Mouse (Mus musculus): ENCODE results near the gene Hecw2. TPM values are rescaled to one million over a fixed set of nuclear protein-coding genes. Genes with fewer than 3 reads are reported as not detected.

Gene Hecw2
- polyA plus RNA-seq, 2 experiments = 0.17 to 0.26 TPM

DNA sequence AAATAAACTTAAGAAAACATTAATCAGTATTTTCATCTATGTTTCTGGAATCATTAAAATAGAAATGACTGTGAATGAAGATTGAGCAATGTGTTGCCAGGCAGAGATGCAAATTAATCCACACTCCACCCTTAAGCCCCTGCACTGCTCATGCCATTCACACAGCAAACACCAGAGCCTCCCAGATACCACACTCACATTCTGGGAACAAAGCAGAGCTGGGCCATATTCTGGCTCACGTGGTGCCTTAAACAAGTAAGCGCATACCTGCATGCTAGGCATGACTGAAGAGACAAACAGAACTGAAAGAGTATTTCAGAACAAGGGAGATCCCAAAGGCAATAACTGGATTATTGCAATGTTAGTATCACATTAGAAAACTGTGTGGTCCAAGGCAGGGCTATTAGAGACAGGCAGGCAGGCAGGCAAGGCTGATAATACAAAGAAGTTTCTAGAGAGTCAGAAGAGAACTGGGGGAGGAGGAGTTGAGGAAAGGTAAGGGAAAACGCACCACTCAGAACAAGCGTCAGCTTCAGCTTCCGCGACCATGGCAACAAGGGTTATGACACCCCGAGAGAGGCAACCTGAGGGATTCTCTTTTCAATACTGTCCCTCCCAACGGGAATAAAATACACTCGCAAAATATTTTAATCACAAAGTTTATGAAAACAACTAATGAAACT, 75.2 kb downstream of the Hecw2 start:
- no peak overlapping the region for H3K4me3 ChIP-seq (ENCODE audit: insufficient read depth in 1 of 2, low read depth in 2 of 2, low read length in 2 of 2)
- no peaks in the 10 kb centered on the region for H3K4me1 ChIP-seq (replicated peaks; ENCODE audit: control insufficient read depth in 2 of 2, insufficient read depth in 2 of 2, low read length in 1 of 2)
- no peak overlapping the region for H3K4me2 ChIP-seq (ENCODE audit: low read depth)
- no peak overlapping the region for H3K27ac ChIP-seq
- WGBS (ENCODE audit: insufficient replicate concordance) = 58% methylated on average over 9 of the region's 9 CpGs
- TF ChIP-seq EP300 (IDR thresholded peaks at IDR 0.05; ENCODE audit: low read depth) (no peak), CTCF (IDR thresholded peaks at IDR 0.05; ENCODE audit: low read depth) (no peak)
- H3K27me3 ChIP-seq (ENCODE audit: control insufficient read depth, insufficient read depth, low read length) = no peaks in the 10 kb centered on the region
- ATAC-seq (ENCODE audit: insufficient read depth) (no peak), DNase-seq (ENCODE audit: low read depth in 3 of 3, low spot score in 3 of 3) (no peak)
- H3K36me3 ChIP-seq (replicated peaks; ENCODE audit: control insufficient read depth, insufficient read depth, low read depth) = no peaks in the 10 kb centered on the region
- H3K9me3 ChIP-seq (ENCODE audit: control insufficient read depth, low read length) = no peaks in the 10 kb centered on the region
- H3K9ac ChIP-seq (replicated peaks) = no peak overlapping the region

DNA sequence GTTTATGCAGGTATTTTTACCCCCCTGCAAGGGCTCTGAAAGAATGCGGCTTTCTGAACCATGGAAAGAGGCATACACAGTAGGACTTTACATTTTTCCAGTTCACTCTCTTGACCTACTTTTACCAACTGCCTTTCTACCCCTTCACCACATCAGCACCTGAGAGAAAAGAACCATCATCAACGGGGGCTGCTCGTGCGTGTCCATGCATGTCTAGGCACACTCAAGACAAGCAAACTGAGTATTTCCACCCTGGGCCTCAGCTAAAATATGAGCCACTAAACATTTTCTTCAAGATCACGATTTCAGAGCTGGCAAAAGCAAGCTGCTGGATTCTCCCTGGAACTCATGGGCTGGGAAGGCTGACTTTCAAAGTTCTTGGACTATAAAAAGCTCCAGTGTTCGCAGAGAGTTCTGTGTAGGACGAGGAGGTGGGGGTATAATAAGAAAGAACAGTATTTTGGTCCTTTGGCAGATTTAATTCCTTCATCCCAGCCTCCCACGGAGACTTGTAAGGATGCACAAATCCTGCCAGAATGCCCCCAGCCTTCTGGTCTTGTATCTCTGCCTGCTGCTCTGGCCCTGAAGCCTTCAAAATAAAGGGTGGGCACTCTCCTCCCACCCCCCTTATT, 76.5 kb downstream of the Hecw2 start:
- Histone ChIP-seq H3K4me2 (ENCODE audit: low read depth) (no peak overlapping the region), H3K27me3 (ENCODE audit: control insufficient read depth, insufficient read depth, low read length) (no peaks in the 10 kb centered on the region), H3K9ac (replicated peaks) (no peak overlapping the region), H3K4me1 (replicated peaks; ENCODE audit: control insufficient read depth in 2 of 2, insufficient read depth in 2 of 2, low read length in 1 of 2) (no peaks in the 10 kb centered on the region), H3K36me3 (replicated peaks; ENCODE audit: control insufficient read depth, insufficient read depth, low read depth) (no peaks in the 10 kb centered on the region), H3K9me3 (ENCODE audit: control insufficient read depth, low read length) (no peaks in the 10 kb centered on the region), H3K4me3 (ENCODE audit: insufficient read depth in 1 of 2, low read depth in 2 of 2, low read length in 2 of 2) (no peak overlapping the region), H3K27ac (no peak overlapping the region)
- 57% methylated on average over 8 of the region's 8 CpGs for WGBS (ENCODE audit: insufficient replicate concordance)
- ATAC-seq (ENCODE audit: insufficient read depth) = no peak
- DNase-seq (ENCODE audit: low read depth in 3 of 3, low spot score in 3 of 3) = no peak
- TF ChIP-seq EP300 (IDR thresholded peaks at IDR 0.05; ENCODE audit: low read depth) = no peak

DNA sequence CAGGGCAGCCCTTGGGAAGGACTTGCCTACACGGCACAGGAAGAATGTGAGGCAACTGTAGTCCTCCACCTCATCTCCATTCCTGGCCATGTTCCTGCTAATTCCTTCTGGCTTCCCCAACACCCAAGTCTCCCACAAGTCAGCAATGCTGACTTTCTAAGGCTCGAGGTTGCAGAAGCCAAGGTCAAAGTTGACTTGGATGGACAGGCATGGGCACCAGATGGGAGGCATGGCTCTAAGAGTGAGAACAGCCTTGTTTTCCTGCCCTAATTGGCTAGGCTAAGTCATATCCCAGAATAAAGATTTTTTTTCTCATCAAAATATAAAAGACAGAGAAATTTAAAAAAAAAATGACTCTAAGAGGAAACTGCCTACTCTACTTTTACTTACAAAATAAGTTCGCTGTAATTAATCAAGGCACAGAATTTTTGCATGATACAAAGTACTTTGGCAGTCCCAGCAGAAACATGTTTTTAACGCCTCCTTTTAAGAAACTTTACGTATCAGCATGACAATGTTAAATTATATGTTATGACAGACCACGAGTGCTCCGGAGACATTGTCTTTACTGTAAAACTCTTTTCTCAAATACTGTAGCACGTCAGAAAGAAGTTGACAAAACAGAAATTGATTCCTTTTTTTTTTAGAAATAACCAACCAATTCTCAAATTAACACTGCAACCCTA, 83.9 kb downstream of the Hecw2 start:
- no peaks in the 10 kb centered on the region for H3K4me1 ChIP-seq (replicated peaks; ENCODE audit: control insufficient read depth in 2 of 2, insufficient read depth in 2 of 2, low read length in 1 of 2)
- WGBS (ENCODE audit: insufficient replicate concordance) = 56% methylated on average over 8 of the region's 8 CpGs
- no peak for ATAC-seq (ENCODE audit: insufficient read depth)

DNA sequence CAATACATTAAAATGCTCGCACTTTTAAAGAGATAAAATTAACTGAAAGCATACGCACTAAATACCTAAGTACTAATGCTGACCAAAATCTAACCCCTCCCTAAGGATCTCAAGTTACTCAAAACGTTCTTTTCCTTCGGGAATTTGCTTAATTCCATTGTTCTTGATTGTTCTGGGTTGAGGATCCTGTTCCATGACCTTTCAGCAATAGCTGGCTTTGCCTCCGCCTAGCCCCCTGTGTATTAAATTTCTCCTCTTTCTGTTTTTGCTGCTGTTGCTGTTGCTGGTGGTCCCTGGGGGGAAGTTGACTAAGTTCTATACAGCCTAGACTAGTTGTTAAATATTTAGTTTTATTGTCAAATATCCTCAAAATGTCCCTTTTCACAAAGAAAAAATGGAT, 85.7 kb downstream of the Hecw2 start:
- H3K4me3 ChIP-seq (ENCODE audit: insufficient read depth in 1 of 2, low read depth in 2 of 2, low read length in 2 of 2) = no peak overlapping the region
- TF ChIP-seq CTCF (IDR thresholded peaks at IDR 0.05; ENCODE audit: low read depth) (no peak), EP300 (IDR thresholded peaks at IDR 0.05; ENCODE audit: low read depth) (no peak)
- WGBS (ENCODE audit: insufficient replicate concordance) = 51% methylated on average over 5 of the region's 5 CpGs

More for the DNA sequence above, 83.9 kb downstream of the Hecw2 start:
- no peaks in the 10 kb centered on the region for H3K9me3 ChIP-seq (ENCODE audit: control insufficient read depth, low read length)
- H3K4me2 ChIP-seq (ENCODE audit: low read depth) = no peak overlapping the region
- DNase-seq (ENCODE audit: low read depth in 3 of 3, low spot score in 3 of 3) = no peak
- H3K27ac ChIP-seq = no peak overlapping the region
- no peaks in the 10 kb centered on the region for H3K36me3 ChIP-seq (replicated peaks; ENCODE audit: control insufficient read depth, insufficient read depth, low read depth)
- no peak overlapping the region for H3K9ac ChIP-seq (replicated peaks)
- no peak for TF ChIP-seq CTCF (IDR thresholded peaks at IDR 0.05; ENCODE audit: low read depth)
- TF ChIP-seq EP300 (IDR thresholded peaks at IDR 0.05; ENCODE audit: low read depth) = no peak
- H3K4me3 ChIP-seq (ENCODE audit: insufficient read depth in 1 of 2, low read depth in 2 of 2, low read length in 2 of 2) = no peak overlapping the region
- no peaks in the 10 kb centered on the region for H3K27me3 ChIP-seq (ENCODE audit: control insufficient read depth, insufficient read depth, low read length)

DNA sequence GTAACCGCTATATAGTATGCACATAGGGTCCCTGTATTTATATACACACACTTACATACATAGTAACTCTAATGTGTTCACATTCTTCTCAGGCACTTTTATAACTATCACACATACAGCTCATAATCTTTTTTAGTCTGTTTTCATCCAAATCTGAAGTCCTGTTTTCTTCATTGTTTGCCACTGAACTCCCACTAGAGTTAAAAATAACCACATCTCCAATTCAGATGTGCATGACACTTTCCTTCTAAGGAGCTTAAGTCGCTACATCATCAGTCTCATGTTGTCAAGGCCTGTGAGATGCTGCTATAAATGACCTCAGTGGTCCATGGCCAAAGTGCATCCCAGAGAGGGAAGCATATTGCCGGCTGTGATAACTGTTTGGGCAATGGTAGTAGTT, 88.2 kb downstream of the Hecw2 start:
- H3K36me3 ChIP-seq (replicated peaks; ENCODE audit: control insufficient read depth, insufficient read depth, low read depth) = no peaks in the 10 kb centered on the region
- ATAC-seq (ENCODE audit: insufficient read depth) (no peak), DNase-seq (ENCODE audit: low read depth in 3 of 3, low spot score in 3 of 3) (no peak)
- no peak overlapping the region for H3K27ac ChIP-seq
- no peak overlapping the region for H3K4me2 ChIP-seq (ENCODE audit: low read depth)
- no peaks in the 10 kb centered on the region for H3K4me1 ChIP-seq (replicated peaks; ENCODE audit: control insufficient read depth in 2 of 2, insufficient read depth in 2 of 2, low read length in 1 of 2)
- TF ChIP-seq EP300 (IDR thresholded peaks at IDR 0.05; ENCODE audit: low read depth) = no peak
- TF ChIP-seq CTCF (IDR thresholded peaks at IDR 0.05; ENCODE audit: low read depth) = no peak
- WGBS (ENCODE audit: insufficient replicate concordance) = 64% methylated on average over 3 of the region's 3 CpGs
- H3K9ac ChIP-seq (replicated peaks) = no peak overlapping the region
- no peaks in the 10 kb centered on the region for H3K9me3 ChIP-seq (ENCODE audit: control insufficient read depth, low read length)
- no peak overlapping the region for H3K4me3 ChIP-seq (ENCODE audit: insufficient read depth in 1 of 2, low read depth in 2 of 2, low read length in 2 of 2)
- H3K27me3 ChIP-seq (ENCODE audit: control insufficient read depth, insufficient read depth, low read length) = no peaks in the 10 kb centered on the region

More for the DNA sequence above, 85.7 kb downstream of the Hecw2 start:
- ATAC-seq (ENCODE audit: insufficient read depth) = no peak
- no peaks in the 10 kb centered on the region for H3K36me3 ChIP-seq (replicated peaks; ENCODE audit: control insufficient read depth, insufficient read depth, low read depth)
- no peak overlapping the region for H3K9ac ChIP-seq (replicated peaks)
- H3K27ac ChIP-seq = no peak overlapping the region
- no peak for DNase-seq (ENCODE audit: low read depth in 3 of 3, low spot score in 3 of 3)
- no peaks in the 10 kb centered on the region for H3K27me3 ChIP-seq (ENCODE audit: control insufficient read depth, insufficient read depth, low read length)
- no peaks in the 10 kb centered on the region for H3K4me1 ChIP-seq (replicated peaks; ENCODE audit: control insufficient read depth in 2 of 2, insufficient read depth in 2 of 2, low read length in 1 of 2)
- H3K9me3 ChIP-seq (ENCODE audit: control insufficient read depth, low read length) = no peaks in the 10 kb centered on the region
- H3K4me2 ChIP-seq (ENCODE audit: low read depth) = no peak overlapping the region

All from liver, embryonic 14.5 days (tissue).